Mouse (Mus musculus): Measurements from ENCODE around the gene Rgn. TPM values are rescaled to one million over a fixed set of nuclear protein-coding genes. Genes with fewer than 3 reads are reported as not detected.

Rgn gene
- polyA plus RNA-seq (2017; shearing (Covaris generic)), result not detected

GRCm38 (mm10) chrX:20549532-20549931 is at the start of gene Rgn:
Gene Rgn (plus strand): TSS chrX:20549787.

Other genes with a start within 250 kb of the Rgn start
- 16.5 TPM for gene Rp2, start 185.3 kb upstream of the Rgn start, polyA plus RNA-seq (2017; shearing (Covaris generic))
- 3.3 TPM for gene Jade3, start 124.1 kb upstream of the Rgn start, polyA plus RNA-seq (2017; shearing (Covaris generic))
- 84.1 TPM for gene Rbm10, start 67.7 kb downstream of the Rgn start, polyA plus RNA-seq (2017; shearing (Covaris generic))
- gene Ndufb11, start 67.8 kb downstream of the Rgn start, polyA plus RNA-seq (2017; shearing (Covaris generic)), result 180 TPM
- 275 TPM for gene Uba1, start 108.5 kb downstream of the Rgn start, polyA plus RNA-seq (2017; shearing (Covaris generic))
- 10.6 TPM for gene Cdk16, start 138.2 kb downstream of the Rgn start, polyA plus RNA-seq (2017; shearing (Covaris generic))
- gene Usp11, start 154.1 kb downstream of the Rgn start, polyA plus RNA-seq (2017; shearing (Covaris generic)), result 23.5 TPM
- 185 TPM for gene Araf, start 248.0 kb downstream of the Rgn start, polyA plus RNA-seq (2017; shearing (Covaris generic))

All from activated CD4-positive, CD25-positive, alpha-beta regulatory T cell, adult 9 weeks (primary cell).